Mouse (Mus musculus) heart, adult 2 months (tissue): ENCODE measurements at regions not wholly inside any gene's neighbourhood (a gene's known extent, or its start where the extent isn't known, plus 50 kb on each side); places are given as distances from the start of the nearest gene placed in this dataset.

Experiments used
- DNase-seq, 2 experiments: peaks; one replicate each; pipeline ENCODE4 v3.0.0; 2021
- H3K27ac ChIP-seq: fragments of 200-600 bp; 2 replicates; pipeline ENCODE4 v1.8.1; 2022
- H3K27me3 ChIP-seq: fragments of 200-500 bp; 2 replicates; pipeline ENCODE4 v1.6.1; 2012; ENCODE audit warnings: mild to moderate bottlenecking, low read length, inconsistent platforms, mixed read lengths; ENCODE audit not compliant: control insufficient read depth, insufficient read depth
- H3K36me3 ChIP-seq: fragments of 200-500 bp; 2 replicates; pipeline ENCODE4 v1.6.1; 2012; ENCODE audit warnings: low read length, inconsistent platforms; ENCODE audit not compliant: control insufficient read depth, insufficient read depth
- H3K4me1 ChIP-seq: fragments of 200-500 bp; 2 replicates; pipeline ENCODE4 v1.6.1; 2011; ENCODE audit warnings: low read length; ENCODE audit not compliant: control insufficient read depth, insufficient read depth
- H3K4me3 ChIP-seq: fragments of 200-600 bp; 2 replicates; pipeline ENCODE4 v1.8.1; 2022
- H3K79me2 ChIP-seq: fragments of 200-500 bp; replicated peaks from 2 replicates; pipeline ENCODE4 v1.6.1; 2012; ENCODE audit warnings: mild to moderate bottlenecking, inconsistent platforms, low read length, moderate library complexity, mixed read lengths; ENCODE audit not compliant: control insufficient read depth, insufficient read depth
- H3K9ac ChIP-seq: fragments of 200-500 bp; 2 replicates; pipeline ENCODE4 v1.6.1; 2012; ENCODE audit warnings: low read depth, mild to moderate bottlenecking, control low read depth, inconsistent platforms, low read length, mixed read lengths
- CTCF ChIP-seq: fragments of 200-600 bp; IDR thresholded peaks from 2 replicates; pipeline ENCODE4 v1.8.1; 2022; ENCODE audit warnings: antibody characterized with exemption, mild to moderate bottlenecking, moderate library complexity
- EP300 ChIP-seq: fragments of 200-500 bp; IDR thresholded peaks from 2 replicates; pipeline ENCODE4 v1.6.1; 2011; ENCODE audit warnings: low read depth, low read length, control low read depth; ENCODE audit not compliant: insufficient read depth
- POLR2A ChIP-seq: fragments of 200-500 bp; IDR thresholded peaks from 2 replicates; pipeline ENCODE4 v1.6.1; 2011; ENCODE audit warnings: mild to moderate bottlenecking, low read depth, low read length, control low read depth; ENCODE audit not compliant: insufficient read depth
- WGBS: fragments of 180-500 bp; shearing (Covaris S2); methylation state at CpG from one replicate; pipeline ENCODE4 v1.1.7; 2018; 5-methylcytosine and 5-hydroxymethylcytosine counted together
- intact Hi-C: fragments of 180-260 bp; cut with DNase I; formaldehyde crosslinking; loops from one replicate; pipeline ENCODE4 v1.15.1; 2025

- DNase-seq = no peak
- no peak for TF ChIP-seq EP300
- no peak for TF ChIP-seq CTCF
- TF ChIP-seq POLR2A = no peak
- Histone ChIP-seq H3K27me3 (no peaks in the 10 kb centered on the region), H3K27ac (no peak overlapping the region), H3K79me2 (no peaks in the 10 kb centered on the region), H3K4me1 (no peaks in the 10 kb centered on the region), H3K4me3 (no peak overlapping the region), H3K36me3 (no peaks in the 10 kb centered on the region), H3K9ac (no peak overlapping the region)
- 60% methylated on average over 5 of the region's 5 CpGs for WGBS
- intact Hi-C loops = no loop called here
These were observed 310.0 kb upstream of the Epha4 start for GRCm38 (mm10) chr1:77824716-77825387.

GRCm38 (mm10) chr1:77823801-77824687 lies 309.2 kb upstream of the Epha4 start:
- TF ChIP-seq CTCF (no peak), POLR2A (no peak), EP300 (no peak)
- intact Hi-C loops = no loop called here
- no peak overlapping the region for H3K4me3 ChIP-seq
- no peaks in the 10 kb centered on the region for H3K79me2 ChIP-seq
- H3K9ac ChIP-seq = no peak overlapping the region
- H3K36me3 ChIP-seq = no peaks in the 10 kb centered on the region
- H3K27ac ChIP-seq = no peak overlapping the region
- H3K27me3 ChIP-seq = no peaks in the 10 kb centered on the region
- no peaks in the 10 kb centered on the region for H3K4me1 ChIP-seq
- no peak for DNase-seq
- WGBS = 39% methylated on average over 10 of the region's 10 CpGs

- 58% methylated on average over 2 of the region's 2 CpGs for WGBS
- H3K79me2 ChIP-seq = no peaks in the 10 kb centered on the region
- no peak for TF ChIP-seq EP300
- intact Hi-C loops = no loop called here
- H3K27ac ChIP-seq = no peak overlapping the region
- H3K4me3 ChIP-seq = no peak overlapping the region
- H3K9ac ChIP-seq = no peak overlapping the region
- no peaks in the 10 kb centered on the region for H3K4me1 ChIP-seq
- no peaks in the 10 kb centered on the region for H3K27me3 ChIP-seq
- H3K36me3 ChIP-seq = no peaks in the 10 kb centered on the region
- no peak for DNase-seq
These were observed 305.2 kb upstream of the Epha4 start for GRCm38 (mm10) chr1:77820101-77820500.

- no peaks in the 10 kb centered on the region for H3K27me3 ChIP-seq
- TF ChIP-seq CTCF (no peak), POLR2A (no peak), EP300 (no peak)
- H3K79me2 ChIP-seq = no peaks in the 10 kb centered on the region
- no peak overlapping the region for H3K27ac ChIP-seq
- intact Hi-C loops = no loop called here
- no peak overlapping the region for H3K9ac ChIP-seq
- WGBS = 77% methylated on average over 4 of the region's 4 CpGs
- DNase-seq = no peak
- no peaks in the 10 kb centered on the region for H3K36me3 ChIP-seq
- no peak overlapping the region for H3K4me3 ChIP-seq
- H3K4me1 ChIP-seq = no peaks in the 10 kb centered on the region
These were observed 300.6 kb upstream of the Epha4 start for GRCm38 (mm10) chr1:77815451-77815850.

- no peak overlapping the region for H3K9ac ChIP-seq
- no peak for TF ChIP-seq POLR2A
- TF ChIP-seq CTCF = no peak
- TF ChIP-seq EP300 = no peak
- H3K4me3 ChIP-seq = no peak overlapping the region
- no peaks in the 10 kb centered on the region for H3K79me2 ChIP-seq
- no peaks in the 10 kb centered on the region for H3K27me3 ChIP-seq
- no peak for DNase-seq
- H3K27ac ChIP-seq = no peak overlapping the region
- H3K4me1 ChIP-seq = no peaks in the 10 kb centered on the region
- no peaks in the 10 kb centered on the region for H3K36me3 ChIP-seq
- intact Hi-C loops = no loop called here
These were observed 296.7 kb upstream of the Epha4 start for GRCm38 (mm10) chr1:77811573-77811972.

GRCm38 (mm10) chr1:77790974-77791373 lies 276.1 kb upstream of the Epha4 start:
- intact Hi-C loops = no loop called here
- 81% methylated on average over 6 of the region's 6 CpGs for WGBS
- Histone ChIP-seq H3K36me3 (no peaks in the 10 kb centered on the region), H3K79me2 (no peaks in the 10 kb centered on the region), H3K9ac (no peak overlapping the region), H3K27ac (no peak overlapping the region), H3K4me3 (no peak overlapping the region), H3K27me3 (no peaks in the 10 kb centered on the region), H3K4me1 (no peaks in the 10 kb centered on the region)
- TF ChIP-seq EP300 (no peak), CTCF (no peak), POLR2A (no peak)
- DNase-seq = no peak
